Mouse (Mus musculus): ENCODE data around the gene Npm3. TPM values are rescaled to one million over a fixed set of nuclear protein-coding genes. Genes with fewer than 3 reads are reported as not detected.

The Npm3 gene
- 163 and 166 TPM in 2 replicates for polyA plus RNA-seq (2012)

DNA sequence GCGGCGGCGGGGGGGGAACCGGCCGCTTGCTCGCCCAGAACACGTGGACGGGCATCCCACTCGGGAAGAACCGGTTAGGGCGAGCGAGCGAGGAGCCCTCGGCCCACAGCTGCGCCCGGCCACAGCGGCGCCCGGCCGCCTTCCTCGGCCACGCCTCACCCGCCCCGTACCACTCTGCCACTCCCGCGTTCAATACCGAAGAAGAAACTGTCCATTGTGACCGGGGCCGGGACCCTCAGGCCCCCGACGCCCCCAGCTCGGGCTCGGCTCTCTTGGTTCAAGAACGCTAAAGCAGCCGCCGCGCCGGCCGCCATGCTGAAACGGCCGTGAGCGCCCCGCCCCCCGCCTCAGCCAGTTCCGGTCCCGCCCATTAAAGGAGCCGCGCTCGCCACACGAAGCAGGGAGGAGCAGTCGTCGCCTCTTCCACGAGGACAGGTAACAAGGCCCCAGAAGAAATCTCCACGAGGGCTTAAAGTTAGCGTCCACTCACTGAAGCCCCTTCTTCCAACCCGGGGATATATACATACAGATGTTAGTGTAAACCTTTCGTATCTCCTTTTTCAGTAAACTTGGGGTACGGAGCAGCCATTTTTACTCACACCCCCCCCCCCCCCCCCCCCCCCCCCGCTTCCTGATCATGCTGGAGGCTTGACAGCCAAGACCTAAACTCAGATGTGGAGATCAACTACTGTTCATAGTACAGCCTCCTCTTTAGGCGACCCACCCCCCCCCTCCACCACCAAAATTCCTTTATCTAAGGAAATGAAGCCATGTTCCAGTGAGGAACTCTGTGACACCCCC lies at the start of gene Npm3:
TSS of gene Npm3 (minus strand) at position 349 of the 801 bp plus-strand sequence.

DNA sequence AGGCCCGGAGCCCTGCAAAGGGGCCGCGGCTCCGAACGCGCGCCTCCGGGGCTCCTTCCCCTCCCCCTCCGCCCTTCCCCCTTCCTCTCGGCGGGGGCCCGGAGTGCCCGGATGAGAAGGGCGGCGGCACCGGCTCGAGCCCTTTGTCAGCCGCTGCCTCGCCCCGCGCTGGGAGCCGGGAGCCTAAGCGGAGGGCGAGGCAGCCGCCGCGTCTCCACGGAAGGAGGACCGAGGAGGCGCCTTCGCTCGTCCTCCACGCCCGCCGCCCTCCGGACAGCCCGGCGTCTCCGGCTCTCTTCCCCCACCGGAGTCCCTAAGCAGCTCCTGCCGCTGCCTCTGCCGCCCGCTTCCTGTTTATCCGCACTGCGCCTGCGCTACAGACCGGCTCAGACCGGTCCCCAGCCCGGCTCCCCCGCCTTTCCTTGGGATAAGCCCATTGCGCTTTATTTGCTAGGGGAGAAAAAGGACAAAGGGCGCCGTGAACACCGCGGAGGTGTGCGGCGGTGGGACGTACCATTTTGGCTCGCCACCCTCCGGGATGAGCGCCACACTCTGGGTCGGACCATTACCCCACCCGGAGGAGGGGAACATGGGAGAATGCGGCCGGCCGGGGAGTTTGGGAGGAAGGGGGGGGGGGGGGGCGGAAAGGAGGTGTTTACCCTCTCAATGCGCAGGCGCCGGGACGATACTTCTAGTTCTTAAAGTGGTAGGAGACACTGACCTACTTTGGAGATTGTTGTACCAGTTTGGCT lies 34.0 kb upstream of the Npm3 start, which contains the start of gene Mgea5:
TSS of gene Mgea5 (minus strand) at position 657 of the 752 bp plus-strand sequence.

DNA sequence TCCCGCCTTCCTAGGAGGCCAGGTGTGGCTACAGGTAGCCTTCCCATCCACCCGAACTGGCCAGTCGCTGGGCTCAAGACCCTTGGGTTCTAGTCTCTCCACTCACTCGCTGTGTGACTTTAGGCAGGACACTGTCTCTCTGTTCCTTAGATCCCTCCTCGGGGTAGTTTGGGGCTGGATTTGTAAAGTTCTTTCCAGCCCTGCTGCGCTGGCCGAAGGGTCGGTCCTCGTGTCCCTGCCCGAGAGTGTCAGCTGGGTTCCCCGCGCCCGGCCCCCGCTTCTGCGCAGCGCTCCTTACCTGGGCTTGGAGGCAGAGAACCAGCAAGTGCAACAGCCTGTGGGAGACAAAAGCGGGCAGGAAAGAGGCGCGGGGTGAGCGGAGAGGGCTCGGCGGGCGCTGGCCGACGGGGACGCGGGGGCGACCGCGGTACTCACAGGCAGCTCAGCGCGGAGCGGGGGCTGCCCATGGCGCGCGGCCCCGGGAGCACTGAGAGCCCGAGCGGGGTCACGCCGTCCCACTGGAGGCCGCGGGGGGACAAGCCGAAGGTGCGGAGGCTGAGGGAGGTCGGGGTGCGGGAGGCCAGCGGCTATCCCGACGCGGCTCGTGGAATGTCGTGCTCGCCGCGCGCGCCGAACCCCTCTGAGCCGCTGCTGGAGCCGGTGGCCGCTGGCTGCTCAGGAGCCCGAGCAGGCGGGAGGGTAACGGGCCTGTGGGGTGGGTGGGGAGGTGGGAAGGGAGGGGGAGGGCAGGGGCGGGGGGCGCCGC lies 7.0 kb downstream of the Npm3 start, which contains the start of gene Fgf8:
TSS of gene Fgf8 (minus strand) at position 698 of the 766 bp plus-strand sequence.

Other genes starting within 250 kb of the Npm3 start
- gene Poll, start 189.1 kb downstream of the Npm3 start, polyA plus RNA-seq (2012): 17.6 and 19.5 TPM in 2 replicates
- 24.7 and 28.4 TPM in 2 replicates for gene Gm17018, start 189.0 kb downstream of the Npm3 start, polyA plus RNA-seq (2012)
- 28.1 and 30.7 TPM in 2 replicates for gene Fbxw4, start 89.3 kb downstream of the Npm3 start, polyA plus RNA-seq (2012)
- gene Fgf8, start 6.7 kb downstream of the Npm3 start, polyA plus RNA-seq (2012): 0.74 TPM in 1 of 2 replicates, not detected in the other
- 28.3 and 34.3 TPM in 2 replicates for gene Mgea5, start 34.2 kb upstream of the Npm3 start, polyA plus RNA-seq (2012)
- 0.27 and 0.37 TPM in 2 replicates for gene Kcnip2, start 66.5 kb upstream of the Npm3 start, polyA plus RNA-seq (2012)
- 2.3 and 2.8 TPM in 2 replicates for gene Armh3, start 248.9 kb upstream of the Npm3 start, polyA plus RNA-seq (2012)